Mouse (Mus musculus) spleen, adult 12 weeks (tissue): ENCODE data around the gene a.
"Not testable (repeated sequence)": the region's sequence is repeated elsewhere in the genome, so short reads cannot be mapped to it uniquely, and the experiment has no call there.

Source experiments
- DNase-seq: peaks from one replicate; pipeline ENCODE4 v3.0.0; 2022; ENCODE audit warnings: low spot score

The a gene

GRCm38 (mm10) chr2:154992083-154992482 is 200.9 kb downstream of the a start:
- no peak for DNase-seq

- no peak for DNase-seq
Measured at GRCm38 (mm10) chr2:155005491-155005890, 214.3 kb downstream of the a start.

GRCm38 (mm10) chr2:155011086-155011656 is 220.0 kb downstream of the a start:
- no peak for DNase-seq

- DNase-seq: no peak
Measured at GRCm38 (mm10) chr2:155012991-155013390, 221.8 kb downstream of the a start.

GRCm38 (mm10) chr2:155016751-155017150 is 225.5 kb downstream of the a start:
- not testable (repeated sequence) for DNase-seq

- not testable (repeated sequence) for DNase-seq
Measured at GRCm38 (mm10) chr2:155018251-155018755, 227.1 kb downstream of the a start, which contains the start of gene Gm14226. Gene Gm14226, plus strand, starts transcription at chr2:155018266.

GRCm38 (mm10) chr2:155018762-155019641 is 227.8 kb downstream of the a start:
- no peak for DNase-seq

- DNase-seq: no peak
Measured at GRCm38 (mm10) chr2:155019673-155020072, 228.5 kb downstream of the a start.

- not testable (repeated sequence) for DNase-seq
Measured at GRCm38 (mm10) chr2:155020247-155020826, 229.1 kb downstream of the a start.

- no peak for DNase-seq
Measured at GRCm38 (mm10) chr2:155030831-155031230, 239.6 kb downstream of the a start.

GRCm38 (mm10) chr2:155032938-155033710 is 241.9 kb downstream of the a start:
- no peak for DNase-seq

GRCm38 (mm10) chr2:155039956-155040355 is 248.8 kb downstream of the a start:
- no peak for DNase-seq

- DNase-seq: no peak
Measured at GRCm38 (mm10) chr2:155044542-155044941, 253.3 kb downstream of the a start.

GRCm38 (mm10) chr2:155045075-155045474 is 253.9 kb downstream of the a start:
- no peak for DNase-seq

- DNase-seq: no peak
Measured at GRCm38 (mm10) chr2:155046803-155047202, 255.6 kb downstream of the a start.

- DNase-seq: no peak
Measured at GRCm38 (mm10) chr2:155047452-155048178, 256.4 kb downstream of the a start.

- DNase-seq: no peak
Measured at GRCm38 (mm10) chr2:155050108-155050503, 258.9 kb downstream of the a start.

- peak; percentile 91 for DNase-seq
Measured at GRCm38 (mm10) chr2:155050504-155051236, 259.5 kb downstream of the a start.

GRCm38 (mm10) chr2:155051622-155052351 is 260.6 kb downstream of the a start:
- no peak for DNase-seq

GRCm38 (mm10) chr2:155052681-155053080 is 261.5 kb downstream of the a start:
- DNase-seq: no peak
